In the genomic region with DNA sequence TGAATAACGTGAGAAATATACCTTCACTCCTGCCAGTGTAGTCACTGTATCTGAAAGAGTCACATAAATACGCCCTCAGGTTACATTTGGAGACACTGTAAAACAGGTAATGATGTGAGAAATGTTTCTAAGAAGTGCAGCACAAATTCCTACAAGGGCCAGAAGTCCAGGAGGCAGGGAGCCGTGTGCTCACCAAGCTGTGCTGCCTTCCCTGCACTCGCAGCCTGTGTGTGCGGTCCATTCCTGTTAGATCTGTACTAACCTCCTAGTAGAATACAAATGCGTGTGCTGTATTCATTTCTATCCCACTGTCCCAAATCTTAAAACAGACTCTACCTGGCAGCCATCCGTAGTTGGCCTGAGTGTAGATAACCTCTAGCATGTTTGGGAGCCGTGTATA, we compare ENCODE assay signal across 38 mouse cellular contexts. TPM values are rescaled to one million over a fixed set of nuclear protein-coding genes. Genes with fewer than 3 reads are reported as not detected.
"Had no signal": no experiment of that assay in that cellular context is flagged by ENCODE, and none has a peak within 500 bp of the region (broad histone marks: within the 10 kb centered on the region; RNA-seq: fewer than 3 reads in every experiment).

No protein-coding gene starts in this region.

- H3K4me2 ChIP-seq: limb, embryonic 12.5 days; limb, embryonic 13.5 days; limb, embryonic 15.5 days; liver, embryonic 11.5 days; liver, embryonic 12.5 days; liver, embryonic 13.5 days; liver, embryonic 15.5 days; lung, embryonic 14.5 days; lung, embryonic 15.5 days; midbrain, embryonic 11.5 days; midbrain, embryonic 12.5 days; midbrain, embryonic 13.5 days; midbrain, embryonic 15.5 days; neural tube, embryonic 12.5 days had no signal

- H3K27me3 ChIP-seq: limb, embryonic 12.5 days; limb, embryonic 13.5 days; limb, embryonic 15.5 days; liver, embryonic 15.5 days; lung, embryonic 15.5 days; megakaryocyte, embryonic 14.5 days; midbrain, embryonic 12.5 days; midbrain, embryonic 13.5 days; midbrain, embryonic 15.5 days; neural tube, embryonic 12.5 days had no signal

- H3K4me3 ChIP-seq: limb, embryonic 10.5 days; limb, embryonic 12.5 days; limb, embryonic 13.5 days; limb, embryonic 15.5 days; liver, embryonic 12.5 days; liver, embryonic 13.5 days; liver, embryonic 15.5 days; lung, embryonic 15.5 days; megakaryocyte, embryonic 14.5 days; midbrain, embryonic 10.5 days; midbrain, embryonic 12.5 days; midbrain, embryonic 13.5 days; midbrain, embryonic 15.5 days; neural tube, embryonic 12.5 days had no signal

- DNase-seq: left cerebral cortex, postnatal 4 days; liver; liver, embryonic 13.5 days; liver, postnatal 0 days; lung, adult 18-20 months; lung, adult 2 months; lung, embryonic 14.5 days; lung, postnatal 10 days; lung, postnatal 14 days; lung, postnatal 36 days; lung, postnatal 4 days; midbrain, embryonic 14.5 days had no signal

RNA-seq across cellular contexts. Expression of gene Olfr311, which starts 21.7 kb away (rescaled TPM):
- polyA plus RNA-seq: limb, embryonic 10.5 days; limb, embryonic 11.5 days; limb, embryonic 12.5 days; limb, embryonic 13.5 days; limb, embryonic 14.5 days; limb, embryonic 15.5 days; liver, adult 2 months; liver, embryonic 11.5 days; liver, embryonic 12.5 days; liver, embryonic 13.5 days; liver, embryonic 14.5 days; liver, embryonic 15.5 days; liver, embryonic 16.5 days; liver, postnatal 0 days; lung, adult 2 months; lung, embryonic 14.5 days; lung, embryonic 15.5 days; lung, embryonic 16.5 days; lung, postnatal 0 days; macrophage; midbrain, embryonic 10.5 days; midbrain, embryonic 11.5 days; midbrain, embryonic 12.5 days; midbrain, embryonic 13.5 days; midbrain, embryonic 14.5 days; midbrain, embryonic 15.5 days; midbrain, embryonic 16.5 days; midbrain, postnatal 0 days; neural tube, embryonic 11.5 days; neural tube, embryonic 12.5 days had no signal

RNA-seq across cellular contexts. Expression of gene Olfr312, which starts 31.7 kb away (rescaled TPM):
- polyA plus RNA-seq: limb, embryonic 10.5 days; limb, embryonic 11.5 days; limb, embryonic 12.5 days; limb, embryonic 13.5 days; limb, embryonic 14.5 days; limb, embryonic 15.5 days; liver, adult 2 months; liver, embryonic 11.5 days; liver, embryonic 12.5 days; liver, embryonic 13.5 days; liver, embryonic 14.5 days; liver, embryonic 15.5 days; liver, embryonic 16.5 days; liver, postnatal 0 days; lung, adult 2 months; lung, embryonic 14.5 days; lung, embryonic 15.5 days; lung, embryonic 16.5 days; lung, postnatal 0 days; macrophage; midbrain, embryonic 10.5 days; midbrain, embryonic 11.5 days; midbrain, embryonic 12.5 days; midbrain, embryonic 13.5 days; midbrain, embryonic 14.5 days; midbrain, embryonic 15.5 days; midbrain, embryonic 16.5 days; midbrain, postnatal 0 days; neural tube, embryonic 11.5 days; neural tube, embryonic 12.5 days had no signal
